Mouse (Mus musculus) thymus, adult 2 months (tissue): ENCODE data around the gene Gdf3.

Experiments used
- CTCF ChIP-seq: fragments of 200-500 bp; IDR thresholded peaks from 2 replicates; pipeline ENCODE4 v1.5.1; 2012; ENCODE audit warnings: mild to moderate bottlenecking, control low read depth, low read length, moderate library complexity, borderline replicate concordance; ENCODE audit not compliant: control insufficient read depth, poor library complexity, insufficient read depth; ENCODE audit errors: extremely low read depth
- POLR2A ChIP-seq: fragments of 200-500 bp; IDR thresholded peaks from 2 replicates; pipeline ENCODE4 v1.6.1; 2012; ENCODE audit warnings: mild to moderate bottlenecking, low read length, control low read depth, moderate library complexity; ENCODE audit not compliant: control insufficient read depth, poor library complexity, insufficient read depth; ENCODE audit errors: extremely low read depth

- TF ChIP-seq POLR2A (no peak), CTCF (no peak)
Measured at GRCm38 (mm10) chr6:122625156-122625555, 15.3 kb upstream of the Gdf3 start.
